Comparison of ENCODE assay signal across 9 mouse cellular contexts in genomic region chrX:6399626-6400397, GRCm38 (mm10). TPM values are rescaled to one million over a fixed set of nuclear protein-coding genes. Genes with fewer than 3 reads are reported as not detected.
A peak's percentile ranks its signal among the peaks of the same experiment; 100 is the strongest.
DNase-seq lines count a peak whose midpoint lies in the region; ATAC-seq and TF ChIP-seq lines count a peak whose summit lies in the region.
"Had no signal": no experiment of that assay in that cellular context is flagged by ENCODE, and none has a peak within 500 bp of the region (broad histone marks: within the 10 kb centered on the region; RNA-seq: fewer than 3 reads in every experiment).

TSS of gene Shroom4 (plus strand) at chrX:6399854.

- H3K27me3 ChIP-seq in hindbrain, embryonic 12.5 days, result no peaks in the 10 kb centered on the region
- no peaks in the 10 kb centered on the region for H3K27me3 ChIP-seq in lung, postnatal 0 days (replicated peaks; ENCODE audit: insufficient read depth, low read length)

- no peak for TF ChIP-seq EP300 in lung, postnatal 0 days (IDR thresholded peaks at IDR 0.05)

- no peaks in the 10 kb centered on the region for H3K4me1 ChIP-seq in hindbrain, embryonic 12.5 days
- H3K4me1 ChIP-seq in lung, postnatal 0 days (ENCODE audit: insufficient read depth, low read depth, low read length), result no peaks in the 10 kb centered on the region

- 13% methylated on average over 52 of the region's 55 CpGs for WGBS in hindbrain, embryonic 12.5 days
- 8% methylated on average over 27 of the region's 55 CpGs for WGBS in lung, postnatal 0 days

- H3K36me3 ChIP-seq in hindbrain, embryonic 12.5 days, result no peaks in the 10 kb centered on the region
- H3K36me3 ChIP-seq in lung, postnatal 0 days (ENCODE audit: insufficient read depth, low read length), result no peaks in the 10 kb centered on the region

- ATAC-seq in hindbrain, embryonic 12.5 days (ENCODE audit: low FRiP score), result peak; percentile 97
- peak; percentile 96 for ATAC-seq in lung, postnatal 0 days

- 0 out of 2 replicates have a peak, but pooled peaks cover 6% of the 10 kb centered on the region for H3K9me3 ChIP-seq in hindbrain, embryonic 12.5 days (replicated peaks)
- H3K9me3 ChIP-seq in lung, postnatal 0 days (ENCODE audit: low read length), result no peaks in the 10 kb centered on the region

- H3K27ac ChIP-seq in hindbrain, embryonic 12.5 days, result peak within 1 kb of the TSS; percentile 74
- H3K27ac ChIP-seq in lung, postnatal 0 days (ENCODE audit: low read length), result peak within 1 kb of the TSS; percentile 68
- H3K27ac ChIP-seq: macrophage had no signal

- no peak for TF ChIP-seq CTCF in lung, postnatal 0 days (IDR thresholded peaks at IDR 0.05)

- DNase-seq in ZHBTc4 (ENCODE audit: low read depth, low spot score), result peak; percentile 79
- peak; percentile 66 to 70 for DNase-seq in cerebellum, postnatal 10 days
- peak; percentile 16 to 27 for DNase-seq in frontal cortex, postnatal 14 days (ENCODE audit: low spot score in 2 of 2)
- DNase-seq in layer of hippocampus, postnatal 25 days (ENCODE audit: extremely low spot score in 1 of 2, low spot score in 1 of 2), result peak; percentile 16
- DNase-seq in lung, postnatal 0 days (ENCODE audit: low spot score), result peak; percentile 83
- DNase-seq in retina, postnatal 1 day, result peak; percentile 90
- no peak for DNase-seq in spleen, adult 12 weeks (ENCODE audit: low spot score)

- peak within 1 kb of the TSS; percentile 61 for H3K4me3 ChIP-seq in hindbrain, embryonic 12.5 days
- peak within 1 kb of the TSS; percentile 59 for H3K4me3 ChIP-seq in lung, postnatal 0 days (ENCODE audit: low read depth, low read length)

- peak within 1 kb of the TSS; percentile 69 for H3K9ac ChIP-seq in hindbrain, embryonic 12.5 days
- peak within 1 kb of the TSS; percentile 29; the same call in 1 of the 2 replicates for H3K9ac ChIP-seq in lung, postnatal 0 days (replicated peaks; ENCODE audit: low read depth)

- H3K4me2 ChIP-seq in hindbrain, embryonic 12.5 days (replicated peaks), result peak within 1 kb of the TSS; percentile 58
- H3K4me2 ChIP-seq in lung, postnatal 0 days (replicated peaks; ENCODE audit: low read depth, low read length), result peak within 1 kb of the TSS; percentile 61

RNA-seq across cellular contexts. Expression of gene Shroom4, which starts in this region (rescaled TPM):
- 5.0 and 7.1 TPM in 2 replicates for polyA plus RNA-seq in hindbrain, embryonic 12.5 days (2016; fragmentation: Nextera tagmentation; extraction: Ambion mirVana)
- 1 to 10 TPM; 4.5 to 6.6 TPM for total RNA-seq in layer of hippocampus, postnatal 25 days (2021)
- polyA plus RNA-seq in lung, postnatal 0 days (2015; fragmentation: Nextera tagmentation; extraction: Ambion mirVana), result 4.4 and 4.7 TPM in 2 replicates
